Mouse (Mus musculus) granulocyte monocyte progenitor cell, adult 5-6 weeks (primary cell): ENCODE measurements around the gene Uvrag. TPM values are rescaled to one million over a fixed set of nuclear protein-coding genes. Genes with fewer than 3 reads are reported as not detected.
A peak's percentile ranks its signal among the peaks of the same experiment; 100 is the strongest.

ENCODE experiments used
- ATAC-seq: replicated peaks from 2 replicates; pipeline ENCODE4 v1.8.0; 2016; ENCODE audit warnings: mild to moderate bottlenecking, moderate TSS enrichment, inconsistent platforms; ENCODE audit not compliant: poor library complexity, severe bottlenecking
- total RNA-seq, 2 experiments: library from RNA; stranded (forward) in 1 of 2; stranded (reverse) in 1 of 2; fragments of 200-712, 200-1000 nt in 1 of 2; fragments of >200 nt in 1 of 2; fragmentation: Nextera tagmentation in 1 of 2; gene quantifications; 2 replicates each; pipeline ENCODE4 v1.2.3; 2014 to 2017

The Uvrag gene
- total RNA-seq, 2 experiments from 2014 or later, result 31.0 to 38.7 TPM

DNA sequence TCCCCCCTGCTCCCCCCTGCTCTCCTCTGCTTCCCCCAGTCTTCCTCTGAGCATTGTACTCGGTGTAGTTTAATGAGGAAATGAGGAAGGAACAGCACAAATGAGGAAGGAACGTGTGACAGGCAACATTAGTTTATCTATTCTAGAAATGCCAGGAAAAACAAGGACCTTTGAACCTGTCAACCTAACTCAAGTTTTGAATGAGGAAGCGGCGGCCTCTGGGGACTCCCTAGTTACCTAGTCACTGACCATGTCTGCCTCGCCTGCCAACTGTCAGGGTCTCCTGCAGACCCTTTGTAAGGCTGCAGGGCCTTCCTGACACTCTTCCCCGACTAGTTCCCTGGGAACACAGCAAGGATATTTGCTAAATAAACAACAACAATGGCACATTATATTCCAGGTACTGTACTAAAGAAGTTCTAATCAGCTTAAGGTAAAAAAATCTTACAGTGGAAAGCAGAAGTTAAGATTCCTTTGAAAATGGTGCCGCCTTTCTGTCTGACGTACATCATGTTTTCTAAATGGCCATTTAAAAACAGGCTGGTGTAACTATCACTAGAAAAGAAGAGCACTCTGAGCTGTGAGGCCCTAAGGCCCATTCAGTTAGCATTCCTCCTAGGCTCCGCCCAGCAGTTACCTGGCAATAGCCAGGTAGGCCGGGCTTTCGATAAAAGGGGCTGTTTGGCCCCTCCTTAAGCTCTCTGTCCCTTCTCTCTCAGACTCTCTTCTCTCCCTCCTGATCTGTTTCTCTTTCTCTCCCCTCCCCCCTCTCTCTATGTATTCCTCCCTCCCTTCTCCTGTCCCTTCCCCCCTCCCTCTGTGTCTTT is 39.0 kb downstream of the Uvrag start:
- peak; percentile 90 for ATAC-seq

DNA sequence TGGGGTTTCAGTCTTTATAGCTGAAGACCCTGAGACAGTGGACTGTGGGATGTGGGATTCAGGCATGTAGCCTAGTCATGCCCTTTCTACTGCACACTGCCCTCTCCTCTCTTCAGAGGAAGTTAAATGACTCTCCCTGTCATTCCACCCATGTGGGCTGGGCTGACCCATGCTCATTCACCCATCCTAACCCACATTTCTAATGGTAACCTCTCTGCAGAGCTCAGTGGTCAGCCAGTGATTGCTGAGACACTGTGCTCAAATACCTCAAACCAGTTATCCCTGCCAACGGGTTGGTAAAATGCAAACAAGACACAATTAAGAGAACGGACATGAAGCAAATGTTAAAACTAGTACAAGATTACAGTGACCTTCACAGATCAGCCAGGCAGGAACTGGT is 39.9 kb downstream of the Uvrag start:
- ATAC-seq, result 0 out of 2 replicates have a peak, but pooled peaks have one; percentile 9

DNA sequence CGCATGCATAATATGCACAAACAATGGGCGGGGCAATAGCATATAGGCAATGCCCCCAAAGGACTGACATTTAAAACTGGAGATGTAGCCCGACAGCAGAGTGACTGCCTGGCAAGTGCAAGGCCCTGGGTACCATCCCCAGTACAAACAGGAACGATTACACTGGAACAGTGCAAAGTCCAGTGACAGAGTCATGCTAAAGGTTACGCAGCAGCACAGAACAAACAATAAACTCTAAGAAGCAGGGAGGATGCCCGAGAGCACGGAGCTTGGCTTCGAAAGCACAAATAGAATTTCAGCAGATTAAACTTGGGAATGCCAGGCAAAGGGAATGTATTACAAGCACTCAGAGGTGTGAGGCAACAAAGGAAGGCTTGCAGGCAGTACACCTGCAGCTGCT is 40.4 kb downstream of the Uvrag start:
- no peak for ATAC-seq

DNA sequence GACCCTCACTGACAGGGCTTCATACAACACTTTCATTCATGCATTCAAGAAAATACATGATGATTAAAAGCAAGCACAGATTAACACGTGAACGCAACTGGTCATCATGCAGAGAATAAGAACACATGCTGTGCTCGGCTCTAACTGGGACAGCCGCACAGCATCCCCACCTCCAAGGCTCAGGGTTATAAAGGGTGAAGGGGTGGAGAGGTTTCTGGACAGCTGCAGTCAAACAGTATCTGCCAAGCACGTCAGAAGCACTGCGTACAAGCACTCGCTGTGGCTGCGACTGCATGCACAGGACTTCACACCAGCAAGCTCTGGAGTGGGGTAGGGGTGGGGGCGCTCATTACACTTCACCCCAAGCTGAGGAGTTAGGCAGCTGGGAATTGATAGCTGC is 40.9 kb downstream of the Uvrag start:
- ATAC-seq, result no peak

DNA sequence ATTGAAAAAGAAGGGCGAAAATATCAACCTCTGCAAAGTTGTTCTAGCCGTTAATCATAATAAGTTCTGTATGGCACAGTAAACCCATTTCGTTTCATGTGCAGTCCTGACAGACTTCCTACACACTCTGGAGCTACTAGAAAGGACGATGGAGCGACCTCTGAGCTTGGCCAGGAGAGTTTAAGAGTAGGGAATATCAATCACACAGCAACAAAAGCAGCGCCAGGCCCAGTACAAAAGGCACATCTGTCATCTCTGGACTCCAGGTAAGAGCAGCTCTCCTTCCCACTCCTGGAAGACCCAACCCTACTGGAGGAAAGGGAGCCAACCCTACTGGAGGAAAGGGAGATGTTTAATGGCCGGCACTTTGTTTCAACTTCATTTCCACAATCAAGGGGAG is 43.2 kb downstream of the Uvrag start:
- no peak for ATAC-seq

DNA sequence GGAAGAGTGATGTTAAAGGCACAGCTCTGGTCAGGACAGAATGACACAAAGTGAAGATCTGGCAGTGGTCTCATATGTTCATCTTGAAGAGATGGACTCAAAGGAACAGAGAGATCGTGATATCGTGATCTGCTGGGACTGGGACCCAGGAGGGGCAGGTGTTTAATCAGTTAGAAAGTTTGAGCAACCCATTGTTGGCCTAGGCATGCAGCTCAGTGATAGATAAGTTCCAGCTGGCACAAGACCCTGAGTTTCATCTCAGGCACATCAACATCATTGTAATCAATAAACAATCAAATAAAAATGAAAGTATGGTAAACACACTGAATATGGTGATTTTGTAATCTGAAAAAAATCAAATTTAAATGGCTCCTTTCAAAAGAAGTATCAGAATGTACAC is 43.8 kb downstream of the Uvrag start:
- no peak for ATAC-seq

DNA sequence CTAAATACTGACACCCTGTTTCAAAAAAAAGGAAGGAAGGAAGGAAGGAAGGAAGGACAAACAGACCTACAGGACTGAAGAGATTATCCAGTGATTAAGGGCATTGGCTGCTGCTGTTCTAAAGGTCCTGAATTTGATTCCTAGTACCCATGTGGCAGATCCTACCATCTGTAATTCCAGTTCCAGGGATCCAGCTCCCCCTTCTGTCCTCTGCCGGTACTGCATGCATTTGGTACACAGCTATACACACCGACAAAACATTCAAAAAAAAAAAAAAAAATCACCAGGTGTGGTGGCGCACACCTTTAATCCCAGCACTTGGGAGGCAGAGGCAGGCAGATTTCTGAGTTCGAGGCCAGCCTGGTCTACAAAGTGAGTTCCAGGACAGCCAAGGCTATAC is 45.8 kb downstream of the Uvrag start:
- peak; percentile 50 for ATAC-seq

DNA sequence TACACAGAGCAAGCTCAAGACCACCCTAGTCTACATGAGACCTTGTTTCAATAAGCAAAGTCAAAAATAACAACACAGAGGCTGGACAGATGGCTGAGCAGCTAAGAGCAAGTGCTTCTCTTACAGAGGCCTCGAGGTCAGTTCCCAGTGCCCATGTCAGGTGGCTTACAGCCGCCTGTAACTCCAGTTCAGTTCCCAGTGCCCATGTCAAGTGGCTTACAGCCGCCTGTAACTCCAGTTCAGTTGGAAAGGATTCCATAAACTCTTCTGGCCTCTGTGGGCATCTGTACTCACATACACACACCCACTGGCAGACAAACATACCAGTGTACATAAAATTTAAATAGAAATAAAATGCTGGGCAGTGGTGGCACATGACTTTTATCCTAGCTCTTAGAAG is 46.6 kb downstream of the Uvrag start:
- ATAC-seq, result no peak

DNA sequence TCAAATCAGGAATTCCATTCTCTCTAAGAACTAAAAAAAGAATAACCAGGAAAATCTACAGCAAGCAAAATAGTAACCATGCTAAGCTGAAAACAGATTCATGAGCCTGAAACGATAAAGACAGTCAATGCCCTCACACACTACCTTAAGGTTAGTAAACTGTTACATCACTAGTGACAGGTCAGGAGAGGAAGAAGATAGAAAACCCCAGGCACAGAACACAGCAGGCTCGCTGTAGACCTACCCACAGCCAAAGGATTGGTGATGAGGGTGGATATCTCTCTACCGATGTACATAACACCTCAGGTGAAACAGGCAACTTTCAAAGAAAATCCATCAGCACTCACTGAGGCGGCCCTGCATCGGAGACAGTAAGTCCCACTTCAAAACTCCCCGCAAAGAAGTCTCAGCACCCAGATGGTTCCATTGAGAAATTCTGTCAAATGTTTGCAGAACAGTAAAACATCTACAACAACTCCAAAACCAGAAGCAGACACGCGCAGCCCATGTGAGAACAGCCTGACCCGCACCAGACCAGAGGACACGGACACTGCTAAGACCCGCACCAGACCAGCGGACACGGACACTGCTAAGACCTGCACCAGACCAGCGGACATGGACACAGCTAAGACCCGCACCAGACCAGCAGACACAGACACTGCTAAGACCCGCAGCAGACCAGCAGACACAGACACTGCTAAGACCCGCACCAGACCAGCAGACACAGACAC is 48.9 kb downstream of the Uvrag start:
- ATAC-seq, result no peak

DNA sequence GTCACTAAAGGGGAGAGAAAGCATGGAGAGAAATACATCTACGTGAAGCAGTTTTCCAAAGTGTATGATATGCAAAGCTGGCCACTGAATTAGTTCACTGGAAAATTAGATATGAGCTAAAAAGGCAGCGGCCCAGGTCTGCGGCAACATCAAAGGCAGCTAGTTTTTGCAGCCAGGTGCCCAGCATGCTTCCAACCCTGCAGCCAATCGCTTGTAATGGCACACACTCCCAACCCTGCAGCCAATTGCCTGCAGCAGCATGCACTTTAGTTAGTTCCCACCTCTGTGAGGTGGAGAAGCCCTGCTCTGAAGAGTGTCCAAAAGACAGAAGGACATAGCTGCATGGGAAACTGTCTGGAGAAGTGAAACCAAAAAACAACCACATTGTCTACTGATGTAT is 51.2 kb downstream of the Uvrag start:
- ATAC-seq, result peak; percentile 23

DNA sequence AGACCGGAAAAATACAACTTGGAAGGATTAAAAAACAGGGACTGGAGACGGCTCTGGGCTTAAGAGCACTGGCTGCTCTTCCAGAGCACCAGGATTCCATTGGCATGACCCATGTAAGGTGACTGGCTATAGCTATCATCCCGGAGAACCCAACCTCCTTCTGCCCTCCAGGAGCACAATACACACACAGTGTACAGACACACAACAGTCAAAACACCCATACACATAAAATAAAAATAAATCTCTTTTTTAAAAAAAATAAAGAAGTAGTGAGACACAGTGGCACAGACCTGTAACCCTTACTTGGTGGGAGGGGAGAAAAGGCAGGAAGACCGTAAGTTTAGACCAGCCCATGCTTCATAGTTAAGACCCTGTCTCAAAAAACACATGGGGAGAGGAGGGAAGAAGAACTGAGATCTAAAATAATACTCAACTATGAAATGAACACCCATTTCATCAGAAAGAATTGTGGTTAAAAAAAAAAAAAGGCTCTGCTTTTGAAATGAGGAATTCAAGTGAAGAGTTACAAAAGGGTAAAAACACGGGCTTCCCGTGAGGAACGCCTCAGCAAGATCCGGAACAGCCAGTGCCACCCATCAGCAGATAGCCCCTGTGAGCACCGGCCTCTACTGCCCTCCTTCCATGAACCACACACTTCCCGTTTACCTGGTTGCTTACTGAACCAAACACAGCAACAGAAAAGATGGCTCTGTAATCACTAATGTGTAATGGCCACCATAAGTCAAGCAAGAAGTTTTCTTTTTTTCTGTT is 52.2 kb downstream of the Uvrag start:
- ATAC-seq, result peak; percentile 58

DNA sequence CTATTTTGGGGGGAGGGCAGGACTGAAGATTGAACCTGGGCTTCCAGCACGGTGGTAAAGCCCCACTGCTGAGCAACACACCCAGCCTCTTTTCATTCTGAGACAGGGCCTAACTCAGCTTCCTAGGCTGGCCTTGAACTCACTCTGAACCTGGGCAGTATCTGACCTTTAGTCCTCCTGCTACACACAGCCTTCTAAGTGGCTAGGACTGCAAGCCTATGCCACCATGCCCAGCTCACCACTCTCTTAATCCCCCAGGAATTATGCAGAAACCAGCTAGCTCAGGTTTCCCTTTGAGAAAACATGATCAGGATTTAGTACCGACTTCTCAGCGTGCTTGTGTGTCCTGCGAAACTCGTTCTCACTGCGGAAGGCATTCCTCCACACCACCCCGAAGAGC is 53.4 kb downstream of the Uvrag start:
- no peak for ATAC-seq

DNA sequence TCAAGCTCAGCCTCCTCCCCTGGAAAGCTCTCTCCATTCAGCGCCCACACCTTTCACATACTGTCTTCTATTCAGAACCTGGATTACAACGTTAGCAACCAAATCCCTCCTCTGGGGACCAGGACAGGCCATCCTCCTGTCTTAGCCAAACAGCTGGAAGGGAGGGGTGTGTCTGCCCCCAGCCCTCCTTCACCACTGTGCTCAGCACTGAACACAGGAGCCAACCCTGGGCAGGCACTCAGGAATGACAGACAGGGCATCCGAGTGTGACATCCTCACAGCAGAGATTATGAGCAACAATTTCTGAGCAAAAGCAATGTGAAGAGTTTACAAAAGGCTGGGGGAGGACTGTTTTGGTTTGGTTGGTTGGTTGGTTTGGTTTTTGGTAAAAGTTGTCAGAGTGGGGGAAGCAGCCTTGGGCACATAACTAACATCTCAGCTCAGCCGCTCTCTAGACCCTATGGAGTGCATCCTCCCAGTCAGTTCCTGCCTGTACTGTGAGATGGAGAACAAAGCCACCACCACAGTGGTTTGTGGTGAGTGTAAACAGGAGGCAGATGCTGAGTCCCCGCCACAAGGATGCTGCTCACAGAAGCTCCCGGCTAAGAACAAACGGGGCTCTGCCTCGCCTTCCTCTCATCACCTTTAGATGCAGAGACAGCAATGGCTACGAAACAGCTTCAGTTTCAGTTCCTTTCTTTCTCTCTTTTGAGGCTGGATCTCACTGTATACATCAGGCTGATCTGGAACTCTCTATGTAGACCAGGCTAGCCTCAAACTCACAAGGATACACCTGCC is 54.1 kb downstream of the Uvrag start:
- peak; percentile 81 for ATAC-seq

DNA sequence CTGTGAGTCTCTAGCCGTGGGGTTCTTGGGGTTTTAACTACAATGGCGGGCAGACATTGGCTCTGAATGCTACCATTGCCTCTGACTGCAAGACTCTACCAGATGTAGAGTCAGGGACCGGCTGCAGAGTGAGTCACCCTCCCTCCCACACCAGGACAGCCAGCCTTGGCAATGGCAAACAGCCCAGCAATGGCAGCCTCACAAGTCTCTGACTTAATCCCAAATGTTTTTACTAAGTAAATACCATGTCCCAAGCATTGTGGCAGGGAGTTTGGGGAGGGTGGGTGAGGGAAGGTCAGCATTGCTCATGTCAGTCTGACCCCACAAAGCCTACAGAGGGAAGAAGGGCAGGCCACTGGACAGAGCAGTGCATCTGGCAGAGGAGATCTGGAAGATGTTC is 55.7 kb downstream of the Uvrag start:
- ATAC-seq, result no peak

DNA sequence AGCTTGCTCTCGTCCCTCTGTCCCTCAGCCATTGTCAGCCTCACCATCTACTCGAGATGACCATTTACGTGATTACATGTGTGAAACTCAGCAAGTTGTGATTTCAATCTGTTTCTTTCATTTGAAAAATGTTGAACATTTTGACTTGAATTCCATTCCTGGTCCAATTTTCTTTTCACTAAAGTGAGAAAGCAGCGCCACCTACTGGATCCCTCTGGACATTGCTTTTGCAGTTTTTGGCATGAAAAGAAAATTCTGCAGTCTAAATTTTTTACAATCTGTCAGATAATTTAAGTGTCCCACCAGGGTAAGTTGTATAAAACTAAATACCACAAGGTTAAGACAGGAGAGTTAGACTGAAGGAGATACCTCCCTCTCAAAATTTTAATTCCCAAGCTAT is 61.4 kb downstream of the Uvrag start:
- no peak for ATAC-seq

DNA sequence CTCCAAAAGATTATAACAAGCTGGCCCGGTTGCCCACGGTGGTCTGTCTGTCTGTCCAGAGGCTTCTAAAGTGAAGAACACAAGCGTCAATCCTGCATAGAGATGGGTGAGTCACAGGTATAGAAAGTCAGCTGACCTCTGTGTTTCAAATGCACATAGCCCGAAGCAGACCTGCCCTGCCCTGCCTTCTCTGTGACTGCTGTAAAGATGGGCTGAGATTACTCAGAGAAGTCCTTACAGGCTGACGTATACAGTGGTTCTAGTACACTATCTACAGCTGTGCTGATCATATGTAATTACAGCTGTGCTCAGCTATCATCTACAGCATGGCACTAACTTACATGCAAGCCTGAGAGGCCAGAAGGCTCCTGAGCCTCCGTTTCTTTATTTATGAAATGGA is 62.1 kb downstream of the Uvrag start:
- ATAC-seq, result no peak

DNA sequence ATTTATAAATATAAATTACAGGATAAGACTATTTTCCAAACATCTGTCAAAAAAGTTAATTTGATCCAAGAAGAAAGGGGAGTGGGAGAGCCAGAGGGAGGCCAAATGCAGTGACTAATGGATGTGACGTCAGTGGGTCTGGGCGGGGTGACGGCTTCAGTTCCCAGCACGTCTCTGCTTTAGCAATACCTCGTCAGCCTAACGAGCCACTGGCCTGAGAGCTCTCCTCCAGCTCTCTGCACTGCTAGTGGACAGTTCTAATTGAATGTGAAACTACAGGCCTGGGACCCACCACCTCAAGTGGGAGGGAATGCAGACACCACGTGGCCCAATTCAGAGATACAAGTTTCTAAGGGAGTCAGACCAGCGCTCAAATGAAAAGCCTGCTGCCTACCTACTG is 63.7 kb downstream of the Uvrag start:
- ATAC-seq, result no peak

DNA sequence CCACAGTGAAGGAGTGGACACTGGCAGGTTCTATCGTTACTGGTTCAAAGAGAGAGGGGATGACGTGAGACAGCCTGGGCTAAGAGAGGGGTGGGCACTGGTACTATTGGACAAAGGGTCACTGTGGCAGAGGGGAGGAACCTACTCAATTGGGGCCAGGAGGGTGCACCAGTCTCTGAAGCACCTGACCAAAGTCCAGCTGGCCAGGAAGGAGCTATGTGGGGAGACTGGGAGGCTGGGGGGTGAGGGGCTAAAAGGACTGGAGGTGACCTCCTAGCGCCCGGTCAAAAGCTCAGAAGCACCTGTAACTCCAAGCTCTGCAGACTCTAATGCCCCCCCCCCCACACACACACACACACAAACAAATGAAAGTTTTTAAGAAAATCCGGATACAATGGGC is 65.8 kb downstream of the Uvrag start:
- no peak for ATAC-seq

DNA sequence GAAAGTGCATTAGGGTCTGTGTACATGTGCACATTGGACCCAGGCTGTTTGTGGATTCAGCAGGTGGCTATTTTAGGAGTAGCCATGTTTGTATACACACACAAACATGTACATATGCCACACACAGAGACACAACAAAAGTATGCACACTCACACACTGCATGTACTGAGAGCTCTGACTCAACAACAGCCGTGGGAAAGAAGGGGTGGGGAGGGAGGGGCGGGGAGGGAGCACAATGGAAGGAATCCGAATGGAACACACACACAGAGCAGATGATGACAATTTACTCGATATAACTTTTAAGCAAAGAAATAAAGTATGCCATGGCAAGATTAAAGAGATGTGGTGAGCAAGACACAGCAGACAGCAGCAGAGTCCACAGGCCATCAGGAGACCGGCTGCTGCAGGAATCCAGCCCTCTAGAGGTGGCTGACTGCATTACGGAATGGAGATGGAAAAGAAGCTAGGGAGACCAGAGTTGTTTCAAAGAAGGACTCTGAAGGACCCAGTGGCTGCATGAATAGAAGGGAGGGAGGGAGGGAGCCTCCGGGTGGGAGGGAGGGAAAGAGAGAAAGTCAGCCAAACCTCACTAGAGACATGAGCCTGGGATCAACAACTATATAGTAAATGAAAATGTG is 67.1 kb downstream of the Uvrag start:
- ATAC-seq, result no peak

DNA sequence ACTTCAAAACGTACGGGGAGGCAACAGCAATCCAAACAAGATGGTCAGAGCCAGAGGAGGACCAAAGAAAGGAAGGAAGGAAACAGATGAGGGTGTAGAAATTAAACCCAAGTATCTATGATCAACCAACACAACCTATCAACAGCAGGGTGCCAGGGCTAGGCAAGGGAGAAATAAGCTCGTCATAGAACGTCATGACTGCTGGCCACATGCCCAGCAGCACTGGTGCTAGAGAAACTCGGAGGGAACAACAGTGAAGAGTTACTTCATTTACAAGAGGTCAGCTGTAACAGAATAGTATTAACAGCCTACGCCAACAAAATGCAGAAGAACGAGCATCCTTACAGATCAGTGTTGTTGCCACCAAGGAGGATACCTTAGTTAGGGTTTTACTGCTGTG is 73.2 kb downstream of the Uvrag start:
- no peak for ATAC-seq
